Comparison of ENCODE assay signal across 8 mouse cellular contexts in genomic region chr6:29768791-29769441, GRCm38 (mm10). TPM values are rescaled to one million over a fixed set of nuclear protein-coding genes. Genes with fewer than 3 reads are reported as not detected.
A peak's percentile ranks its signal among the peaks of the same experiment; 100 is the strongest.
DNase-seq lines count a peak whose midpoint lies in the region; ATAC-seq and TF ChIP-seq lines count a peak whose summit lies in the region.

No protein-coding gene starts in this region.

- H3K4me1 ChIP-seq in CH12.LX (ENCODE audit: control insufficient read depth in 1 of 2, insufficient read depth in 2 of 2): peaks cover 0 to 29% of the 10 kb centered on the region in 2 experiments; a peak in 3 of 4 replicates
- 0 out of 2 replicates have a peak, but pooled peaks cover 2% of the 10 kb centered on the region for H3K4me1 ChIP-seq in heart, embryonic 12.5 days (replicated peaks)

- no peak for DNase-seq in cerebellum, adult 9-11 months
- peak; percentile 46 for DNase-seq in CH12.LX (ENCODE audit: extremely low read depth)
- DNase-seq in embryo, embryonic 10.5 days (ENCODE audit: low spot score): peak; percentile 54
- peak; percentile 71 for DNase-seq in kidney, postnatal 10 days
- DNase-seq in spleen, postnatal 10 days (ENCODE audit: low spot score in 2 of 2): peak; percentile 67 to 69

- H3K27ac ChIP-seq in CH12.LX (ENCODE audit: insufficient read depth, low read depth): peak overlapping the region; percentile 62
- H3K27ac ChIP-seq in heart, embryonic 12.5 days (ENCODE audit: poor library complexity, severe bottlenecking): peak overlapping the region; percentile 83
- H3K27ac ChIP-seq in macrophage: no peak overlapping the region

- no peaks in the 10 kb centered on the region for H3K27me3 ChIP-seq in CH12.LX (replicated peaks)
- no peaks in the 10 kb centered on the region for H3K27me3 ChIP-seq in heart, embryonic 12.5 days (replicated peaks)

- peak; percentile 27 for ATAC-seq in cerebellum, adult (ENCODE audit: insufficient number of reproducible peaks, low FRiP score, low TSS enrichment)
- peak; percentile 68 for ATAC-seq in heart, embryonic 12.5 days (ENCODE audit: insufficient number of reproducible peaks, low FRiP score)

- peaks cover 3% of the 10 kb centered on the region for H3K9me3 ChIP-seq in CH12.LX (replicated peaks; ENCODE audit: low read length)
- H3K9me3 ChIP-seq in heart, embryonic 12.5 days (replicated peaks): no peaks in the 10 kb centered on the region

- peaks cover 0 to 10% of the 10 kb centered on the region in 2 experiments for H3K36me3 ChIP-seq in CH12.LX (replicated peaks in 1 of 2; ENCODE audit: control insufficient read depth in 1 of 2, insufficient read depth in 1 of 2, low read length in 1 of 2)
- H3K36me3 ChIP-seq in heart, embryonic 12.5 days: no peaks in the 10 kb centered on the region
- H3K36me3 ChIP-seq in macrophage (ENCODE audit: inconsistent target): no peaks in the 10 kb centered on the region

- H3K9ac ChIP-seq in CH12.LX (ENCODE audit: insufficient read depth, low read depth): peak overlapping the region; percentile 86
- peak overlapping the region; percentile 89 for H3K9ac ChIP-seq in heart, embryonic 12.5 days

- no peak for TF ChIP-seq EP300 in CH12.LX (IDR thresholded peaks at IDR 0.05; ENCODE audit: low read length)

- in situ Hi-C loops in CH12.LX (cut with MboI; ENCODE audit: low pct_ligation_motif_present, low pct_unique_long_range_greater_than_20kb, low sequenced_read_pairs): loop anchor here (5.0 kb wide), 1 partner anchor 58 kb away; no protein-coding TSS in a partner anchor

- H3K79me2 ChIP-seq in CH12.LX (replicated peaks; ENCODE audit: control insufficient read depth, extremely low read depth, insufficient read depth, poor library complexity, severe bottlenecking): peaks cover 21% of the 10 kb centered on the region
- H3K79me2 ChIP-seq in macrophage (ENCODE audit: inconsistent target): peaks cover 50% of the 10 kb centered on the region

- no peak for TF ChIP-seq RAD21 in CH12.LX (IDR thresholded peaks at IDR 0.05; ENCODE audit: low read depth, low read length)

- H3K4me3 ChIP-seq in CH12.LX (replicated peaks in 1 of 3; ENCODE audit: low read depth in 2 of 3, low read length in 2 of 3, poor library complexity in 1 of 3): peak overlapping the region; percentile 81 to 94 (median 94)
- H3K4me3 ChIP-seq in heart, embryonic 12.5 days: peak overlapping the region; percentile 91
- H3K4me3 ChIP-seq in macrophage (ENCODE audit: inconsistent target): peak overlapping the region; percentile 65

- no peak for TF ChIP-seq POLR2A in CH12.LX (IDR thresholded peaks at IDR 0.05; ENCODE audit: low read depth, low read length)

- peak overlapping the region; percentile 26; the same call in 1 of the 2 replicates for H3K4me2 ChIP-seq in CH12.LX (ENCODE audit: insufficient read depth, low read depth, poor library complexity, severe bottlenecking)
- peak overlapping the region; percentile 79 for H3K4me2 ChIP-seq in heart, embryonic 12.5 days

- dilution Hi-C loops in CH12.LX (cut with MboI; ENCODE audit: extremely low pct_ligation_motif_present, extremely low pct_unique_long_range_greater_than_20kb, low sequenced_read_pairs): no loop called here

- no peak for TF ChIP-seq CTCF in CH12.LX (conservative IDR thresholded peaks at IDR 0.05 in 1 of 2, IDR thresholded peaks at IDR 0.05 in 1 of 2; ENCODE audit: low read depth in 2 of 2, low read length in 2 of 2)

- WGBS in heart, embryonic 12.5 days: under 1% methylated on average over 50 of the region's 50 CpGs
- under 1% methylated on average over 46 of the region's 50 CpGs for WGBS in macrophage (ENCODE audit: missing documents)

TF ChIP-seq in CH12.LX, 34 proteins besides CTCF, POLR2A, EP300 and RAD21:
- TF ChIP-seq POLR2AphosphoS2 (IDR thresholded peaks at IDR 0.05; ENCODE audit: low read depth, low read length) (no peak), JUND (conservative IDR thresholded peaks at IDR 0.05; ENCODE audit: low read depth, low read length) (no peak), USF1 (IDR thresholded peaks at IDR 0.05; ENCODE audit: low read depth, low read length) (no peak), SMC3 (IDR thresholded peaks at IDR 0.05; ENCODE audit: low read depth, low read length) (no peak), JUN (IDR thresholded peaks at IDR 0.05; ENCODE audit: insufficient read depth, low read depth, low read length) (no peak), SIN3A (IDR thresholded peaks at IDR 0.05; ENCODE audit: low read length) (no peak; the same call in 1 of the 2 replicates), ZMIZ1 (IDR thresholded peaks at IDR 0.05; ENCODE audit: low read depth, low read length) (no peak), ZNF384 (IDR thresholded peaks at IDR 0.05; ENCODE audit: low read depth, low read length) (no peak), CHD1 (IDR thresholded peaks at IDR 0.05; ENCODE audit: low read depth, low read length) (peak; percentile 65; the same call in 1 of the 2 replicates), UBTF (IDR thresholded peaks at IDR 0.05; ENCODE audit: low read depth, low read length) (peak; percentile 89; the same call in 1 of the 2 replicates), ELF1 (IDR thresholded peaks at IDR 0.05; ENCODE audit: low read depth, low read length) (no peak), ZC3H11A (IDR thresholded peaks at IDR 0.05; ENCODE audit: low read depth, low read length) (no peak), TCF12 (IDR thresholded peaks at IDR 0.05; ENCODE audit: low read depth, low read length) (0 out of 2 replicates have a peak, but pooled peaks have one; percentile 23), TBP (conservative IDR thresholded peaks at IDR 0.05; ENCODE audit: low read depth, low read length) (no peak), RCOR1 (conservative IDR thresholded peaks at IDR 0.05; ENCODE audit: low read depth, low read length) (0 out of 2 replicates have a peak, but pooled peaks have one; percentile 30), HCFC1 (IDR thresholded peaks at IDR 0.05; ENCODE audit: low read depth, low read length) (no peak), ZKSCAN1 (IDR thresholded peaks at IDR 0.05; ENCODE audit: borderline replicate concordance, low read depth, low read length) (no peak), MAX (IDR thresholded peaks at IDR 0.05; ENCODE audit: low read length) (no peak), MAFK (IDR thresholded peaks at IDR 0.05; ENCODE audit: insufficient replicate concordance, low read length) (no peak), MYC (IDR thresholded peaks at IDR 0.05; ENCODE audit: low read depth, low read length) (no peak), ETS1 (conservative IDR thresholded peaks at IDR 0.05; ENCODE audit: low read depth, low read length) (no peak), MEF2A (IDR thresholded peaks at IDR 0.05; ENCODE audit: borderline replicate concordance, low read depth, low read length) (no peak), PAX5 (IDR thresholded peaks at IDR 0.05; ENCODE audit: low read length) (no peak), BHLHE40 (IDR thresholded peaks at IDR 0.05; ENCODE audit: low read depth, low read length) (peak; percentile 20; the same call in 1 of the 2 replicates), NELFE (IDR thresholded peaks at IDR 0.05; ENCODE audit: low read depth, low read length) (no peak), IRF4 (IDR thresholded peaks at IDR 0.05; ENCODE audit: low read depth, low read length) (no peak), KAT2A (IDR thresholded peaks at IDR 0.05; ENCODE audit: insufficient replicate concordance, low read length) (no peak), NRF1 (IDR thresholded peaks at IDR 0.05; ENCODE audit: low read depth, low read length) (0 out of 2 replicates have a peak, but pooled peaks have one; percentile 20), CHD2 (IDR thresholded peaks at IDR 0.05; ENCODE audit: low read length) (no peak), MXI1 (IDR thresholded peaks at IDR 0.05; ENCODE audit: low read depth, low read length) (peak; percentile 66; the same call in 1 of the 2 replicates), USF2 (conservative IDR thresholded peaks at IDR 0.05; ENCODE audit: low read depth, low read length) (no peak), E2F4 (IDR thresholded peaks at IDR 0.05; ENCODE audit: insufficient replicate concordance, low read depth, low read length) (no peak), GABPA (IDR thresholded peaks at IDR 0.05; ENCODE audit: insufficient replicate concordance, low read depth, low read length) (no peak), MAZ (IDR thresholded peaks at IDR 0.05; ENCODE audit: low read depth, low read length) (no peak)

RNA-seq across cellular contexts. Expression of gene Ahcyl2, which starts 1.1 kb away (rescaled TPM):
- total RNA-seq in CH12.LX (2012; rRNA removed) (50.0 and 77.1 TPM in 2 replicates), CH12.LX (2014; rRNA removed) (184 and 196 TPM in 2 replicates)
- polyA plus RNA-seq in CH12.LX (2012; ENCODE audit: insufficient read length, low read depth) (178 and 204 TPM in 2 replicates), macrophage (2018) (30.8 to 43.0 TPM (median 32.9 TPM) in 3 replicates)
- polyA plus RNA-seq in heart, embryonic 12.5 days (2016; fragmentation: Nextera tagmentation; extraction: Ambion mirVana): 12.1 and 14.5 TPM in 2 replicates
- 100 to 1,000 TPM in 7 of 26 experiments, 10 to 100 TPM in 19; 30.5 to 184 (median 87.9) TPM for total RNA-seq in macrophage (2018; cell fraction: chromatin; rRNA removed)
- 10 to 100 TPM; 27.9 to 52.4 (median 41.1) TPM for total RNA-seq in macrophage (2018; cell fraction: cytosol; rRNA removed)
- total RNA-seq in macrophage (2018; cell fraction: nucleus; rRNA removed): 100 to 1,000 TPM in 4 of 26 experiments, 10 to 100 TPM in 22; 34.1 to 166 (median 71.8) TPM

RNA-seq across cellular contexts. Expression of gene Smo, which starts 33.6 kb away (rescaled TPM):
- 0.04 TPM in 2 replicates for total RNA-seq in CH12.LX (2012; rRNA removed)
- total RNA-seq in CH12.LX (2014; rRNA removed): 0.09 TPM in 1 of 2 replicates, not detected in the other
- 0.17 and 0.26 TPM in 2 replicates for polyA plus RNA-seq in CH12.LX (2012; ENCODE audit: insufficient read length, low read depth)
- 26.4 and 27.1 TPM in 2 replicates for polyA plus RNA-seq in heart, embryonic 12.5 days (2016; fragmentation: Nextera tagmentation; extraction: Ambion mirVana)
- 1 to 10 TPM in 19 of 26 experiments, under 1 TPM in 5, not detected in 2; 0.26 to 7.6 (median 1.7) TPM for total RNA-seq in macrophage (2018; cell fraction: chromatin; rRNA removed)
- 1 to 10 TPM in 14 of 26 experiments, under 1 TPM in 12; 0.08 to 3.8 (median 1.1) TPM for total RNA-seq in macrophage (2018; cell fraction: cytosol; rRNA removed)
- 10 to 100 TPM in 1 of 26 experiments, 1 to 10 TPM in 11, under 1 TPM in 14; 0.22 to 11.3 (median 0.85) TPM for total RNA-seq in macrophage (2018; cell fraction: nucleus; rRNA removed)
- polyA plus RNA-seq in macrophage (2018): 0.36 to 7.0 TPM (median 2.7 TPM) in 3 replicates
